Mouse (Mus musculus): Measurements from ENCODE around the gene Pgpep1l. TPM values are rescaled to one million over a fixed set of nuclear protein-coding genes. Genes with fewer than 3 reads are reported as not detected.

The Pgpep1l gene
- polyA plus RNA-seq, 1 experiment, result not detected

DNA sequence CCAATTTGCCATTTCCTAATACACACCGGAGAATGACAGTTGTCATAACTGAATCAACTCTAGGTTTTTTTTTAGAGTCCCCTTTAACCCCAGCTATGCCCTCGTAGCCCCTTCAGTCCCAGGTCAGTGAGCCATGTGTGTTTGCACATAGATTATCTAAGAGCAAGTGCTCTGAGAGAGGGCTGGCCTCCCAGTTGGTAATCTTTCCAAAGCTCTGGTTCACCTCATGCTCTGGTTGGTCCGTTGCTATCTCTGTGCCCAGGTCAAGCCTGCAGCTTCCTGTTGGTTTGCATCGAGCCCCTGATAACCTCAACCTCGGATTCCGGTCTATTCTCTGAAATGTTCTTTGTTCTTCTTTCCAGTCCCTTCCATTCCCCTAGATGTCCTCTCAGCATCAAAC is 74.8 kb downstream of the Pgpep1l start:
- Histone ChIP-seq H3K4me1 (ENCODE audit: control insufficient read depth, insufficient read depth, low read length) (peaks cover 1% of the 10 kb centered on the region; the same call in 1 of the 2 replicates), H3K4me3 (replicated peaks; ENCODE audit: control insufficient read depth, low read depth, low read length) (no peak overlapping the region), H3K27ac (ENCODE audit: control insufficient read depth, insufficient read depth, low read depth, low read length, poor library complexity) (no peak overlapping the region)
- no peak for TF ChIP-seq CTCF (IDR thresholded peaks at IDR 0.05; ENCODE audit: control insufficient read depth, insufficient read depth, low read length)
- no peak for TF ChIP-seq POLR2A (IDR thresholded peaks at IDR 0.05; ENCODE audit: borderline replicate concordance, control insufficient read depth, low read depth, low read length)
- WGBS, result 19% methylated on average over 6 of the region's 6 CpGs

Other genes with a start within 250 kb of the Pgpep1l start
- gene Fam169b, start 9.6 kb upstream of the Pgpep1l start, polyA plus RNA-seq (2011; ENCODE audit: insufficient read depth, insufficient read length, low replicate concordance, missing spikeins), result 3.5 and 5.4 TPM in 2 replicates

Data from bone marrow, adult 2 months (tissue).